Mouse (Mus musculus): ENCODE results near the gene Tiam1. TPM values are rescaled to one million over a fixed set of nuclear protein-coding genes. Genes with fewer than 3 reads are reported as not detected.
A peak's percentile ranks its signal among the peaks of the same experiment; 100 is the strongest.

Tiam1 gene
- total RNA-seq, 1 experiment from 2014 or later, result 34.5 TPM

GRCm38 (mm10) chr16:89827496-89828125 lies 316.0 kb downstream of the Tiam1 start:
- ATAC-seq (replicated peaks; ENCODE audit: low read depth, poor library complexity, severe bottlenecking), result peak; percentile 89

GRCm38 (mm10) chr16:89825875-89826274 lies 317.7 kb downstream of the Tiam1 start:
- no peak for ATAC-seq (replicated peaks; ENCODE audit: low read depth, poor library complexity, severe bottlenecking)

GRCm38 (mm10) chr16:89822882-89823281 lies 320.7 kb downstream of the Tiam1 start:
- ATAC-seq (replicated peaks; ENCODE audit: low read depth, poor library complexity, severe bottlenecking), result no peak

GRCm38 (mm10) chr16:89818661-89819060 lies 324.9 kb downstream of the Tiam1 start:
- no peak for ATAC-seq (replicated peaks; ENCODE audit: low read depth, poor library complexity, severe bottlenecking)

DNA sequence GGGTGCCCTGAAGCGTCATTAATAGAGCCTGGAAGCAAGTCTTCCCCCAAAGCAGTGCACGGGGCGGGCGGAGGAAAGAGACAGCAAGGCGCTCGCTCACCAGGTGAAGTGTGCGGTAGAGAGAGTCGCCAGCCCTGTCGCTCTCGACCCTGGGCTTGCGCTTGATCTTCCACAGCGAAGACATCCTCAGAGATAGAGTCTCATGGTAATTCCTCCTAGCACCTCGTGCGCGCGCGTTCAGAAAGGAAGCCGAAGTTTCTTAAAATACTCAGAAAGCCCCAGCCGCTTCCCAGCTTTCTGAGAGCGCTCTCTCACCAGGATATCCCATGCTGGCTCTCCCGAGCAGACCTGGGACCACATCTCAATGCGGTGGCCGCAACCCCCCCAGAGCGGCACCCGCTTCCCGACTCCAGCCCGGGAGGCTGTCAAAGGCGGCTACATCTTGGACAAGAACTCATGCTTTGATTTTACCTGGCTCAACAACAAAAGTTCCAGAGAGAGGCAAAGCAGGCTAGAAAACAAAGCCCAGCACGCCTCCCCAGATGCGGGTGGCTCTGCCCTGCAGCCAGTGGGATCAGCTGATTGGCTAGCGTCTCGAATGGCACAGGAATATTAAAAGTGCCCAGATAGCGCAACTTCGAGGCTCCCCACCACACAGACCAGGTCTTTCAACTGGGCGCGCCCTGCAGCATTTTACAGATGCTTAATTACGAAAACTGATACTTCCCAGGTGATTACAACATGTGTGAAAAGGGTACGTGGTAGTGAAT lies 325.5 kb downstream of the Tiam1 start:
- ATAC-seq (replicated peaks; ENCODE audit: low read depth, poor library complexity, severe bottlenecking), result 0 out of 2 replicates have a peak, but pooled peaks have one; percentile 13

GRCm38 (mm10) chr16:89817301-89817700 lies 326.3 kb downstream of the Tiam1 start:
- ATAC-seq (replicated peaks; ENCODE audit: low read depth, poor library complexity, severe bottlenecking), result peak; percentile 11; the same call in 1 of the 2 replicates

- ATAC-seq (replicated peaks; ENCODE audit: low read depth, poor library complexity, severe bottlenecking), result peak; percentile 86
Observed at GRCm38 (mm10) chr16:89816506-89817172, 326.9 kb downstream of the Tiam1 start.

GRCm38 (mm10) chr16:89813536-89813935 lies 330.0 kb downstream of the Tiam1 start:
- no peak for ATAC-seq (replicated peaks; ENCODE audit: low read depth, poor library complexity, severe bottlenecking)

- ATAC-seq (replicated peaks; ENCODE audit: low read depth, poor library complexity, severe bottlenecking), result no peak
Observed at GRCm38 (mm10) chr16:89812891-89813290, 330.7 kb downstream of the Tiam1 start.

GRCm38 (mm10) chr16:89810398-89810797 lies 333.2 kb downstream of the Tiam1 start:
- ATAC-seq (replicated peaks; ENCODE audit: low read depth, poor library complexity, severe bottlenecking), result 0 out of 2 replicates have a peak, but pooled peaks have one; percentile 39

DNA sequence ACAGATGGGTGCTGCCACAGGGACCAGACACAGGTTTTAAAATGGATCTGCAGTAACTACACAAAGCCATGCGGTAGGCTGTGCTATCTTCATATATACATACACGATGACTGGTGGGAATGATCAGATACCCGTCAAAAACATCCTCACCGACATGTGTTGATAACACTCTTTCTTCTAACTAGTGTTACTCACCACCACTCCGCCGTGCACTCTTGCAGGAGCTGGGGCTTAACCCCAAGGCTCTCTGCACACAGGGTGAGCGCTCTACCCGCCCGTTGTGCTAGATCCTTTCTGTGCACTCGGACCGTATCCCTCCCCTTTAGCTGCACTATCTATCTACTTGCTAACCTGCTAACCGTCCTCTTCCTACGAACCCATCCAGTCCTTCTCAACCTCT lies 335.4 kb downstream of the Tiam1 start:
- ATAC-seq (replicated peaks; ENCODE audit: low read depth, poor library complexity, severe bottlenecking), result no peak

- no peak for ATAC-seq (replicated peaks; ENCODE audit: low read depth, poor library complexity, severe bottlenecking)
Observed at GRCm38 (mm10) chr16:89805946-89806345, 337.6 kb downstream of the Tiam1 start.

DNA sequence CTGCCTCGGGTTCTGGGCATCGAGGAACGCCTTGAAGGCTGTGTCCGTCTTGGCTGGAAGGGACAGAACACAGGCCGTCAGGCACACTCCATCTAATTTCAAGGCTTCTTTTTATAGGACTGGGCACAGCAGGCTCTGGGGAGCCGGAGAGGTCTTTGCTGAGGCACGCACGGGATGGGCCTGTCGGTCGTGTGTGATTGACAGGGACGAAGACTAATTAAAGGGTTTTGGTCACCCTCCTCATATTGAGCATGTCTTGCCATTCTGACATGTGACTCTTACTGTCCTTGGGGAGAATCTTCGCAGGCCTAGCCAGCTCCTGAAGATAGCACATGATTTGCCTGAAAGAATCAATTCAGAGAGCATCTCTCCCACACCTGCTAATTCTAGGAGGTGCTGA lies 338.4 kb downstream of the Tiam1 start:
- no peak for ATAC-seq (replicated peaks; ENCODE audit: low read depth, poor library complexity, severe bottlenecking)

DNA sequence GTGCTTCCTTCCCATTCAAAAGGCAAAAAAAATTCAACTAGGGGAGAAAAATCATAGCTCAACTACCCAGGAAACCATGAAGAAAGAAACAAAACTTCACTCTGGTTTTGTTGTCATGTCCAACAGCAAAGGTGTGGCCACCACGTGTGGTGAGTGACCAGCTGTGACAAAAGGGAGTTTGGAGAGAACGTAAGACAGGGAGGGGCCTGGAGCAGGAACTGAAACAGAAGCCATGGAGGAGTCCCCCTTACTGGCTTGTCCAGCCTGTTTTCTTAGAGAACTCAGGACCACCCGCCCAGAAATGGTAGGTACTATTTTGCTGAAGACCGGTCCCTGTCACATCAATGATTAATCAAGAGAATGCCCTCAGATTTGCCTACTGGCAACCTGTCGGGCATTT lies 342.1 kb downstream of the Tiam1 start:
- peak; percentile 59 for ATAC-seq (replicated peaks; ENCODE audit: low read depth, poor library complexity, severe bottlenecking)

DNA sequence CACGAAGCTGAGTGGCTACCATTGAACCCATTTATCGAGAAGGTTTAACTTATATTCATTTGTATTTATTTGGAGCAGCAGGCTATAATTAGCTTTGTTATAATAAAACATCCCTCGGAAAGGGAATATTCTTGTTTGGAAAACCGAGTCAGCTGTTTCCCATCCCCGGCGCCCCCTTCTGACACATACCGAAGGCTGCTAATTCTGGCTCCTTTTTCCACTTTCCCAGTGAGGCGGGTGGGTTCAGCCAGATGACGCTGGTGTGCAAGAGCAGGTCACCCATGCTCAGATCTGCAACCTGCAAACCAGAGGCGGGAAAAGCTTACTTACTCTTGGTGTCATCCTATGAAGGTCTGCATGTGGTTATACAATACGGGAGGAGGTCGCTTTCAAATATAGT lies 343.8 kb downstream of the Tiam1 start:
- ATAC-seq (replicated peaks; ENCODE audit: low read depth, poor library complexity, severe bottlenecking), result no peak

- ATAC-seq (replicated peaks; ENCODE audit: low read depth, poor library complexity, severe bottlenecking), result no peak
Observed at GRCm38 (mm10) chr16:89796566-89796965, 347.0 kb downstream of the Tiam1 start.

DNA sequence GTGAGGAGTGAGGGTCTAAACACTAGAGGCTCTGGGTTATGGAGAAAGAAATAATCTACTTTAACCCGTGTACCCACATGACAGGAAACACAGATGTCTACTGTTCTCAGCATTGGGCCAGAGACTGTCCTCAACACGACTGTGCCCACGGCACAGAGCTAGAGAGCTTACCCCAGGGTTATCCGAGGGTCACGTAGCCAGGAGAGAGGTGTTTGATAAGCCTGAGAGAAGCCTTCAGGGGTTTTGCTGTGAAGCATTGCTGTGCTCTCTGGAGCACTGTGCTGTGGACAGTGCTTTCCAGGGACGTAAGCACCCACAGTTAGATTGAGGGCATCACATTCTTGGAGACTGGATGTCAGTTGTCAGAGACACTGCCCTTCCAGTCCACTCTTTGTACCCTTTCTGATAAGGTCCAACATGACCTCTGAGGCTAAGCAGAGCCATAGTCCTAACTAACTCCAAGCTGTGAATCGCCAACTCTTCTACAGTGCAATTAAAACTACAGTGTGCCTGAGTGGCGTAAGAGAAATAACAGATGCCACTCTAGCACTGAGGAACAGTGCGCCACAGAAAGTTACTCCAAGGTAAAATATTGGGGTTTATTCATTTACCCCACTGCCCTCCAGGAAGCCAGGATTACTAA lies 353.7 kb downstream of the Tiam1 start:
- no peak for ATAC-seq (replicated peaks; ENCODE audit: low read depth, poor library complexity, severe bottlenecking)

GRCm38 (mm10) chr16:89785795-89786194 lies 357.8 kb downstream of the Tiam1 start:
- no peak for ATAC-seq (replicated peaks; ENCODE audit: low read depth, poor library complexity, severe bottlenecking)

DNA sequence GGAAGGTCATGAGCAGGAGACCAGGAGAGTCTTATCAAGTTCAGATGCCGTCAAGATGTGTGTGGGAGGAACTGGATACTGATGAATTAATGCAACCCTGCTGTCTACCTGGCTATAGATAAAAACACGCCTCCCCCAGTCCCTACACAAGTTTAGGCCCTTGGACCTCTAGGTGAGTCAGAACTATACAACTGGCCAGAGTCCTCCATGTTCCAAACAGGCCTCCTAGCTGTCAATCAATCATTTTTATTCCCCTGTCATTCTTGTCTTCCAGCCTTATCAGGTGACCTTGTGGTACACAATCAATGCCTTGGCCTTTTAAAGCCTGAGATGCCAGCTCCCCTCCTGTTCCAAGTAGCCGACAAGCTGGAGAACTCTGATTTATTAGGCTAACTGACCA lies 363.9 kb downstream of the Tiam1 start:
- ATAC-seq (replicated peaks; ENCODE audit: low read depth, poor library complexity, severe bottlenecking), result no peak

- ATAC-seq (replicated peaks; ENCODE audit: low read depth, poor library complexity, severe bottlenecking), result no peak
Observed at GRCm38 (mm10) chr16:89777450-89777849, 366.1 kb downstream of the Tiam1 start.

DNA sequence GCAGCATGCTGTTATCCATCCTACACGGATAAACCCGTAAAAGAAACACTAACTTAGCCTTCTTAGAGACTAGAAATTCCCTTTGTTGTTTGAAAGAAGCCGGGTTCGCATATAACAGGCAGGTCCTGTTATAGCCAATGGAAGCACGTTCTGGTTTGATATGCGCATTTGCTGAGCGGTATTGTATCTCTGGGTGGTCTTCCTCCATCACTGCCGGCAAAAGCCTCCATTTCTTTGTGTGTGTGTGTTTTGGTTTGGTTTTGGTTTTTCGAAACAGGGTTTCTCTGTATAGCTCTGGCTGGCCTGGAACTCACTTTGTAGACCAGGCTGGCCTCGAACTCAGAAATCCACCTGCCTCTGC lies 369.0 kb downstream of the Tiam1 start:
- no peak for ATAC-seq (replicated peaks; ENCODE audit: low read depth, poor library complexity, severe bottlenecking)

Measured in common myeloid progenitor, adult 5-6 weeks (primary cell).